Mouse (Mus musculus): ENCODE data around the gene Vmn1r129. TPM values are rescaled to one million over a fixed set of nuclear protein-coding genes. Genes with fewer than 3 reads are reported as not detected.
"Not testable (repeated sequence)": the region's sequence is repeated elsewhere in the genome, so short reads cannot be mapped to it uniquely, and the experiment has no call there.

The Vmn1r129 gene
- not detected in 2 replicates for polyA plus RNA-seq (2015; fragmentation: Nextera tagmentation; extraction: Ambion mirVana)

- WGBS, result no CpG with 5 or more reads among the region's 1 CpGs
- H3K27me3 ChIP-seq (replicated peaks; ENCODE audit: control insufficient read depth, insufficient read depth, low read length); H3K9ac ChIP-seq (replicated peaks; ENCODE audit: low read depth, low read length); H3K4me1 ChIP-seq (replicated peaks; ENCODE audit: control insufficient read depth, insufficient read depth, low read length); H3K9me3 ChIP-seq (ENCODE audit: control insufficient read depth, low read length); ATAC-seq; H3K27ac ChIP-seq (ENCODE audit: low read length); H3K4me3 ChIP-seq (replicated peaks; ENCODE audit: low read length); H3K36me3 ChIP-seq (ENCODE audit: control insufficient read depth, insufficient read depth); H3K4me2 ChIP-seq (ENCODE audit: low read length): not testable (repeated sequence)
Observed at GRCm38 (mm10) chr7:21361191-21361590, at the start of gene Vmn1r129. TSS of gene Vmn1r129 (minus strand) at chr7:21361291.

GRCm38 (mm10) chr7:21349073-21349472 lies 12.0 kb downstream of the Vmn1r129 start, which contains the start of gene Vmn1r128:
TSS of gene Vmn1r128 (plus strand) at chr7:21349373.
- not testable (repeated sequence) for H3K36me3 ChIP-seq (ENCODE audit: control insufficient read depth, insufficient read depth); ATAC-seq; H3K9ac ChIP-seq (replicated peaks; ENCODE audit: low read depth, low read length); H3K4me1 ChIP-seq (replicated peaks; ENCODE audit: control insufficient read depth, insufficient read depth, low read length); H3K4me3 ChIP-seq (replicated peaks; ENCODE audit: low read length); H3K4me2 ChIP-seq (ENCODE audit: low read length); H3K27ac ChIP-seq (ENCODE audit: low read length); H3K27me3 ChIP-seq (replicated peaks; ENCODE audit: control insufficient read depth, insufficient read depth, low read length); H3K9me3 ChIP-seq (ENCODE audit: control insufficient read depth, low read length)
- WGBS, result 80% methylated on average over 1 of the region's 1 CpGs

GRCm38 (mm10) chr7:21319761-21320160 lies 41.3 kb downstream of the Vmn1r129 start, which contains the start of gene Vmn1r127:
TSS of gene Vmn1r127 (minus strand) at chr7:21319861.
- not testable (repeated sequence) for H3K4me3 ChIP-seq (replicated peaks; ENCODE audit: low read length); H3K4me2 ChIP-seq (ENCODE audit: low read length); H3K9ac ChIP-seq (replicated peaks; ENCODE audit: low read depth, low read length); H3K27ac ChIP-seq (ENCODE audit: low read length); H3K4me1 ChIP-seq (replicated peaks; ENCODE audit: control insufficient read depth, insufficient read depth, low read length); ATAC-seq; H3K27me3 ChIP-seq (replicated peaks; ENCODE audit: control insufficient read depth, insufficient read depth, low read length); H3K36me3 ChIP-seq (ENCODE audit: control insufficient read depth, insufficient read depth); H3K9me3 ChIP-seq (ENCODE audit: control insufficient read depth, low read length)
- no CpG with 5 or more reads among the region's 3 CpGs for WGBS

Other genes with a start within 250 kb of the Vmn1r129 start
- not detected in 2 replicates for gene Vmn1r122, start 227.2 kb downstream of the Vmn1r129 start, polyA plus RNA-seq (2015; fragmentation: Nextera tagmentation; extraction: Ambion mirVana)
- not detected in 2 replicates for gene Vmn1r123, start 199.1 kb downstream of the Vmn1r129 start, polyA plus RNA-seq (2015; fragmentation: Nextera tagmentation; extraction: Ambion mirVana)
- not detected in 2 replicates for gene Gm5157, start 170.9 kb downstream of the Vmn1r129 start, polyA plus RNA-seq (2015; fragmentation: Nextera tagmentation; extraction: Ambion mirVana)
- not detected in 2 replicates for gene Vmn1r124, start 100.7 kb downstream of the Vmn1r129 start, polyA plus RNA-seq (2015; fragmentation: Nextera tagmentation; extraction: Ambion mirVana)
- not detected in 2 replicates for gene Vmn1r125, start 89.1 kb downstream of the Vmn1r129 start, polyA plus RNA-seq (2015; fragmentation: Nextera tagmentation; extraction: Ambion mirVana)
- gene Vmn1r126, start 59.8 kb downstream of the Vmn1r129 start, polyA plus RNA-seq (2015; fragmentation: Nextera tagmentation; extraction: Ambion mirVana), result not detected in 2 replicates
- not detected in 2 replicates for gene Vmn1r127, start 41.4 kb downstream of the Vmn1r129 start, polyA plus RNA-seq (2015; fragmentation: Nextera tagmentation; extraction: Ambion mirVana)
- gene Vmn1r128, start 11.9 kb downstream of the Vmn1r129 start, polyA plus RNA-seq (2015; fragmentation: Nextera tagmentation; extraction: Ambion mirVana), result not detected in 2 replicates
- gene Gm6882, start 71.5 kb upstream of the Vmn1r129 start, polyA plus RNA-seq (2015; fragmentation: Nextera tagmentation; extraction: Ambion mirVana), result not detected in 2 replicates
- not detected in 2 replicates for gene Vmn1r130, start 150.5 kb upstream of the Vmn1r129 start, polyA plus RNA-seq (2015; fragmentation: Nextera tagmentation; extraction: Ambion mirVana)
- gene Vmn1r131, start 184.8 kb upstream of the Vmn1r129 start, polyA plus RNA-seq (2015; fragmentation: Nextera tagmentation; extraction: Ambion mirVana), result not detected in 2 replicates

Data from forebrain, embryonic 16.5 days (tissue).